Mouse (Mus musculus) embryonic facial prominence, embryonic 11.5 days (tissue): Measurements from ENCODE around the gene Fam187a. TPM values are rescaled to one million over a fixed set of nuclear protein-coding genes. Genes with fewer than 3 reads are reported as not detected.
A peak's percentile ranks its signal among the peaks of the same experiment; 100 is the strongest.

Source experiments
- ATAC-seq: fragments of 200-750 bp; cut with Nextera tagmentation; replicated peaks from 2 replicates; pipeline ENCODE4 v1.8.0; 2017; ENCODE audit warnings: low read depth; ENCODE audit not compliant: insufficient number of reproducible peaks, low FRiP score, low TSS enrichment
- DNase-seq: peaks from one replicate; pipeline ENCODE4 v3.0.0-alpha.2; 2015; ENCODE audit warnings: low spot score
- H3K27ac ChIP-seq: fragments of 300-500 bp; sonication (generic); replicated peaks from 2 replicates; pipeline ENCODE4 v1.5.1; 2014; ENCODE audit warnings: mild to moderate bottlenecking, low read depth, low read length, control low read depth
- H3K27me3 ChIP-seq: fragments of 300-500 bp; sonication (generic); 2 replicates; pipeline ENCODE4 v1.6.1; 2014; ENCODE audit warnings: mild to moderate bottlenecking, low read length, moderate library complexity, mixed read lengths; ENCODE audit not compliant: control insufficient read depth, insufficient read depth
- H3K36me3 ChIP-seq: fragments of 300-500 bp; sonication (generic); replicated peaks from 2 replicates; pipeline ENCODE4 v1.6.1; 2014; ENCODE audit warnings: low read depth, mild to moderate bottlenecking, low read length, moderate library complexity, mixed read lengths; ENCODE audit not compliant: control insufficient read depth, insufficient read depth
- H3K4me1 ChIP-seq: fragments of 300-500 bp; sonication (generic); 2 replicates; pipeline ENCODE4 v1.6.1; 2014; ENCODE audit warnings: low read length, mixed read lengths; ENCODE audit not compliant: control insufficient read depth, insufficient read depth
- H3K4me2 ChIP-seq: fragments of 300-500 bp; sonication (generic); 2 replicates; pipeline ENCODE4 v1.6.1; 2014; ENCODE audit warnings: low read depth, mild to moderate bottlenecking, control low read depth, low read length, moderate library complexity
- H3K4me3 ChIP-seq: fragments of 300-500 bp; sonication (generic); 2 replicates; pipeline ENCODE4 v1.5.1; 2014; ENCODE audit warnings: low read depth, low read length, control low read depth
- H3K9ac ChIP-seq: fragments of 300-500 bp; sonication (generic); replicated peaks from 2 replicates; pipeline ENCODE4 v1.6.1; 2014; ENCODE audit warnings: mild to moderate bottlenecking, control low read depth, low read length
- H3K9me3 ChIP-seq: fragments of 300-500 bp; sonication (generic); replicated peaks from 2 replicates; pipeline ENCODE4 v1.6.1; 2016; ENCODE audit warnings: mild to moderate bottlenecking, low read length, inconsistent platforms, mixed read lengths; ENCODE audit not compliant: control insufficient read depth
- WGBS: fragments of 180-500 bp; shearing (Covaris S2); extraction: QIAGEN DNeasy Blood & Tissue Kit; methylation state at CpG from one replicate; pipeline ENCODE4 v1.1.7; 2014; 5-methylcytosine and 5-hydroxymethylcytosine counted together
- polyA plus RNA-seq: library from polyadenylated mRNA; unstranded; fragments of >200 nt; fragmentation: Nextera tagmentation; extraction: Ambion mirVana; gene quantifications from 2 replicates; pipeline ENCODE4 v1.2.1, GENCODE M21; 2014

Fam187a gene
- polyA plus RNA-seq, 1 experiment from 2014 or later: not detected

DNA sequence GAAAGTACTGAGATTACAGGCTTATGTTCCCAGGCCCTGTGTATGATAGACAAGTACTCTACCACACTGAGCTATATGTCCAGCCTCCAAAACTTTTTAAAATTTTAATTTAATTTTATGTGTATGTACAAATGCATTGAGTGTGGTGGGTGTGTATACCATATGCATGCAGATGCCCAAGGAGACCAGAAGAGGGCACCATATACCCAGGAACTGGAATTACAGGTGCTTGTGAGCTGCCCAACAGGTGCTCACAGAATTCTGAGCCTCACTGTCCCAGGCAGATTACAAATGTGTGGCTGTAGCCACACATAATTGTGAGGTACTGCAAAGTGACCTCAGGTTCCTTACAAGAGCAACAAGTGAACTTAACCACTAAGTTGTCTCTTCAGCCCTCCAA is 31.2 kb upstream of the Fam187a start:
- no peak for ATAC-seq
- no peak overlapping the region for H3K27ac ChIP-seq
- no peak overlapping the region for H3K9ac ChIP-seq
- H3K4me3 ChIP-seq: no peak overlapping the region
- no peaks in the 10 kb centered on the region for H3K9me3 ChIP-seq
- no peak overlapping the region for H3K4me2 ChIP-seq
- H3K27me3 ChIP-seq: no peaks in the 10 kb centered on the region
- peak; percentile 31 for DNase-seq
- peaks cover 3% of the 10 kb centered on the region for H3K36me3 ChIP-seq
- H3K4me1 ChIP-seq: no peaks in the 10 kb centered on the region

DNA sequence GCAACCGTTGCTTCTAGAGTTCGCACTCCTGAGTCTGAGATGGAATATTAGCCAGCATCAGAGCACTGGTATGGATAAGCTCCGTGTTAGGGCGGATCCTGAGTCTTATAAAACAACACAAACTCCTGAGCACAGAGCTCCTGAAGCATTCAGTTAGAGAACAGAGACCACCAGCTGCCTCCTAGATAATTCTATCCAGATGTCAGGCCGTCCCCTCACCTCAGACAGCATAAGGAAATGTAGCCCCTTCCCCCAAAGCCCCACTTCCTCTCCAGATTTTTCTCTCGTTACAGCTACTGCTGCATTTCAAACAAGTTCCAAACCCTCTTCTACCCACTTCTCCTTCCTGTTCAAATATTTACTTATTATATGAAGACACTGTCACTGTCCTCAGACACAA is 29.0 kb upstream of the Fam187a start:
- H3K36me3 ChIP-seq: peaks cover 3% of the 10 kb centered on the region
- no peaks in the 10 kb centered on the region for H3K4me1 ChIP-seq
- no peak overlapping the region for H3K9ac ChIP-seq
- no peak overlapping the region for H3K4me3 ChIP-seq
- H3K27me3 ChIP-seq: no peaks in the 10 kb centered on the region
- peak overlapping the region; percentile 1; the same call in 1 of the 2 replicates for H3K27ac ChIP-seq
- H3K4me2 ChIP-seq: no peak overlapping the region
- DNase-seq (peak; percentile 83), ATAC-seq (no peak)
- H3K9me3 ChIP-seq: no peaks in the 10 kb centered on the region
- WGBS: 43% methylated on average over 6 of the region's 6 CpGs

DNA sequence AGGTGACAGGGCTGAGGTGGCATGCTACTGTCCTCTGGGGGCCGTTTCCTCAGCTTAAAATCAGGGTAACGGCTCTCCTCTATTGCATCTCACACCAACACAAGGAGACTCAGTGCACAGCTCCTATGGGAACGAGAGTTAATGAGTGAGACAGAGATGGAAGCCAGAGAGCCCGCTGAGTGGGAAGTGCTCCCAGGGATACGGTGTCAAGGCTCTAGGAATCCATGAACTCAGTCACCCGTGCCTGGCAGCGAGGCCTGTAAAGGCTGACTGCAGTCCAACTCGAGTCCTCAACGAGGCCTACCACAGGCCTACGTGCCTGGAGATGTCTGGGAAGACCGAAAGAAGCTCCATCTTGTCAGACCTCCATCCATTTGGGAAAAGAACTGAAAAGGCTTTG is 26.0 kb upstream of the Fam187a start:
- H3K4me2 ChIP-seq: no peak overlapping the region
- H3K4me1 ChIP-seq: no peaks in the 10 kb centered on the region
- 91% methylated on average over 11 of the region's 11 CpGs for WGBS
- DNase-seq: no peak
- no peak for ATAC-seq
- no peaks in the 10 kb centered on the region for H3K9me3 ChIP-seq
- no peak overlapping the region for H3K27ac ChIP-seq
- H3K27me3 ChIP-seq: no peaks in the 10 kb centered on the region
- no peak overlapping the region for H3K4me3 ChIP-seq
- H3K9ac ChIP-seq: no peak overlapping the region
- H3K36me3 ChIP-seq: peaks cover 3% of the 10 kb centered on the region

DNA sequence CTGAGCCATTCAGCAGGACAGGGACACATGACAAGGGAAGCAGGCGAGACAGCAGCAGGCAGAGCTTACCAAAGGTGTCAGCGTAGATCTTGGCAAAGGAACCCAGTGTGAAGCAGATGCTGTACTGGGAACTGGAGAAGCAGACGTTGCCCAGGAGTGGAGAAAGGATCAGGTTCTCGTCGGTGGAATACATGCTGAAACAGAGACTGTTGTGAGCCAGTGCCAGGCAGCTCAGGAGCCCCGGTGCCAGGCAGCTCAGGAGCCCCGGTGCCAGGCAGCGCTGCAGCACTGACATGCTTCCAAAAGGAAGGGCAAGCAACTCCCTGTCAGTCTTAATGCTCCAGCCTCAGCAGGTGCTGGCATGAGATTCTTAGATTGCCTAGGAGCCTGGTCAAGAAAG is 25.0 kb upstream of the Fam187a start:
- H3K27me3 ChIP-seq: no peaks in the 10 kb centered on the region
- no peak for ATAC-seq
- H3K9ac ChIP-seq: no peak overlapping the region
- DNase-seq: no peak
- 92% methylated on average over 8 of the region's 8 CpGs for WGBS
- H3K4me1 ChIP-seq: no peaks in the 10 kb centered on the region
- H3K4me3 ChIP-seq: no peak overlapping the region
- H3K4me2 ChIP-seq: no peak overlapping the region
- H3K9me3 ChIP-seq: no peaks in the 10 kb centered on the region
- no peak overlapping the region for H3K27ac ChIP-seq
- peaks cover 3% of the 10 kb centered on the region for H3K36me3 ChIP-seq

DNA sequence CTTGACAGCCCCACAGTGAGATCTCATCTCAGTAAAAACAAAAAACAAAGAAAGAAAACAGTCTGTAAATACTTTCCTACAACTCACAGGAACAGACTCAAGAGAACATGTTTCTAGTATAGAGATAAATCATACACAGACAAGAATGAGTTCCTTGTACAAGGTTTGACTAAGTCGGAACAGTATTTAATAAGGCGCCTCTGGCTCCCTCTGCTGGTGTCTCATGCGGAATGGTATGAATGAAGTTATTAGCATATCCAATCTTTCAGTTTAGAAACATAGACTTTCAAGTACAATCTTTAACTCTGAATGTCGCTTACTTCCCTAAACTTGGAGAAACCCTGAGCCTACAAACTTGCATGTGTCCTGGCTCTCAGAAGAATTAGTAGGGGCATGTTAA is 20.7 kb upstream of the Fam187a start:
- H3K36me3 ChIP-seq: peaks cover 7% of the 10 kb centered on the region
- no peaks in the 10 kb centered on the region for H3K9me3 ChIP-seq
- no peak overlapping the region for H3K4me2 ChIP-seq
- no peak overlapping the region for H3K9ac ChIP-seq
- WGBS: 52% methylated on average over 4 of the region's 4 CpGs
- no peak overlapping the region for H3K4me3 ChIP-seq
- H3K4me1 ChIP-seq: no peaks in the 10 kb centered on the region
- H3K27ac ChIP-seq: no peak overlapping the region
- ATAC-seq (no peak), DNase-seq (peak; percentile 92)
- no peaks in the 10 kb centered on the region for H3K27me3 ChIP-seq

DNA sequence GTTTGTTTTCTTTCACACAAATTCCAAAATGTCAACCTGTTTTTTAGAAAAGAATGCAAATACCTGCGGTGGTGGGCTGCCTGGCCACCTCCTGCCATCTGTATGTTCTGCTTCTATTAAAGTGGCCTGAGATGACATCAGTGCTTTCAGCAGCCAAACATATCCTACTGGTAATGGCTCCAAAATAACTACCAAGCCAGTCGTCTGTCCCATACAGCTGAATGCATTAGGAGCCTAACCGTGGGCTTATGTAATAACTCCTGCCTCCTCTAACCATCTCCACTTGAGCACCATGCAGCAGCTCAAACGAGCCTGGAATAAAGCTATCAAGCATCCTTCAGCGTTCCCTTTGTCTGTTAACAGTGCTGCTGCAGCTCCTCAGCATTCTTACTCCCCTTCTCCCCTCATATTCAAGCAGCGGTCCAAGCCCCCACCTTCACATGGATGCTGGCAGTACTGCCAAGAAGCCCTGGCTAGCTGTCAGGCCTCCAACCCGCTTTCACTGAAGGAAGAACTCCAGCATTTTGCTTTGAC is 10.1 kb upstream of the Fam187a start:
- H3K4me1 ChIP-seq: no peaks in the 10 kb centered on the region
- H3K36me3 ChIP-seq: peaks cover 7% of the 10 kb centered on the region
- ATAC-seq: no peak
- no peaks in the 10 kb centered on the region for H3K9me3 ChIP-seq
- H3K27me3 ChIP-seq: no peaks in the 10 kb centered on the region
- no peak overlapping the region for H3K27ac ChIP-seq
- no peak overlapping the region for H3K4me2 ChIP-seq
- no peak for DNase-seq
- WGBS: 88% methylated on average over 7 of the region's 7 CpGs
- no peak overlapping the region for H3K9ac ChIP-seq
- no peak overlapping the region for H3K4me3 ChIP-seq

DNA sequence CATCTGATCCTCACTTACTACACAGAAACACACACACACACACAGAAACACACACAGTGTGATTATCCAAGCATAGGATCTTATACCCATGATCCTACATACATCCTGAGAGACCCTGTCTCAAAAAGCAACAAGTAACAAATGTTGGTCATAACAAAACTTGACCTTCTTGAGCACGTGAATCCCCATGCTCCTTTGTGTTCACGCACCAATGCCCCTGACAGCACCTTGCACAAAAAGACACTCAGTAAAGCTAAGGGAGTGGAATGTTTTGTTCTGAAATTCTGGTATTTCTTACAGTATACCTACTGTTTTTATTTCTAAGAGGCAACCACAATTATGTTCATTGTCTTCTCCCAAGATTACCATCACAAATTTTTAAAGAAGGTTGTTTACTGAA is 5.4 kb upstream of the Fam187a start:
- H3K9ac ChIP-seq: no peak overlapping the region
- WGBS: 85% methylated on average over 2 of the region's 2 CpGs
- H3K4me1 ChIP-seq: no peaks in the 10 kb centered on the region
- H3K27ac ChIP-seq: no peak overlapping the region
- peaks cover 5% of the 10 kb centered on the region for H3K36me3 ChIP-seq
- DNase-seq (no peak), ATAC-seq (no peak)
- H3K4me3 ChIP-seq: peak overlapping the region; percentile 82; the same call in 1 of the 2 replicates
- no peaks in the 10 kb centered on the region for H3K27me3 ChIP-seq
- no peaks in the 10 kb centered on the region for H3K9me3 ChIP-seq
- H3K4me2 ChIP-seq: no peak overlapping the region; the same call in 1 of the 2 replicates

DNA sequence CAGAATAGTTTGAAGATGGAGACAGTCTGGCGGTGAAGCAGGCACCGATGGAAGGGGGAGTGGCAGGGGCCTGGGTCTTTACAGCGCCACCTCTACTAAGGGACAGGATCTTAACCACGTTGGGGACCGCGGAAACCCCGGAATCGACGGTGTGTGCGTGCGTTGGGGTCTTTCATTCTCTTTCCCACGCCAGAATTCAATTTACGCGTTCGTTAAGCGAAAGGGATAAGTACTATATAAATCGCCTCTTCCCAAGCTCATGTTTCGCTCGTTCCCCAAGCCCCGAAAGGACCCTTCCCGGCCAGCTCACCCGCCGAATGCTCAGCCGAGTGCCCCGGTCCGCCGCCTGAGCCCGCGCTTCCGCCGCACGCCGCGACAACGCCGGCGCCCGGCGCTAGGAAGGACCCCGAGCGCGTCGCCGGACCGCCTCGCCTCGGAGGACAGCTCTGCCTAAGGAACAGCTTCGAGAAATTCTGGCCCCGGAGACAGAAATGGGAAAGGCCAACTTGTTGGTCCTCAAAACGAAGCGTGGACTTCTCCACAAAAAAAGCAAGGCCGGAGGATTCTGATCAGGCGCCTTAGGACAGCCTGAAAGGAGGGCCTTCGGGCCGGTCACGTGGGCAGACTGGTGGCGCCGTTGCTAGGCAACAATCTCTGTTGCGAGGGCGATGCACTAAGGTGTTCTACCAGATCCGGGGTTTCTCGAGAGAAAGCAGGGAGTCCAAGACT is 4.2 kb upstream of the Fam187a start, which contains the start of the genes Eftud2 and Ccdc103:
TSS of gene Eftud2 (minus strand) at position 401 of the 729 bp plus-strand sequence.
TSS of gene Ccdc103 (plus strand) at position 620 of the 729 bp plus-strand sequence.
- no peaks in the 10 kb centered on the region for H3K27me3 ChIP-seq

More for the DNA sequence above, 4.2 kb upstream of the Fam187a start, which contains the start of the genes Eftud2 and Ccdc103:
- Histone ChIP-seq H3K9me3 (no peaks in the 10 kb centered on the region), H3K36me3 (peaks cover 4% of the 10 kb centered on the region), H3K27ac (peak within 1 kb of the TSS; percentile 70), H3K4me3 (peak within 1 kb of the TSS; percentile 82), H3K4me2 (peak within 1 kb of the TSS; percentile 46), H3K4me1 (no peaks in the 10 kb centered on the region), H3K9ac (peak within 1 kb of the TSS; percentile 84)
- ATAC-seq (peak; percentile 85), DNase-seq (peak; percentile 92)
- WGBS: under 1% methylated on average over 62 of the region's 62 CpGs
